Mouse (Mus musculus) NIH3T3 (cell line): ENCODE results near the gene Zfp787.
"Not testable (repeated sequence)": the region's sequence is repeated elsewhere in the genome, so short reads cannot be mapped to it uniquely, and the experiment has no call there.

Experiments
- DNase-seq: peaks from one replicate; pipeline ENCODE4 v3.0.0-alpha.2; 2012; ENCODE audit warnings: low read depth

Gene Zfp787

GRCm38 (mm10) chr7:6155901-6156411, at the start of gene Zfp787:
TSS of gene Zfp787 (minus strand) at chr7:6155997.
- peak; percentile 96 for DNase-seq

GRCm38 (mm10) chr7:6204200-6204599, 48.4 kb upstream of the Zfp787 start:
- no peak for DNase-seq

- no peak for DNase-seq
These were observed 41.0 kb upstream of the Zfp787 start, which contains the start of gene Galp for GRCm38 (mm10) chr7:6196790-6197189. TSS of gene Galp (plus strand) at chr7:6197090.

GRCm38 (mm10) chr7:6195777-6196176, 40.0 kb upstream of the Zfp787 start:
- DNase-seq, result no peak

- peak; percentile 79 for DNase-seq
These were observed 38.3 kb upstream of the Zfp787 start for GRCm38 (mm10) chr7:6194129-6194528.

GRCm38 (mm10) chr7:6191376-6191775, 35.6 kb upstream of the Zfp787 start:
- DNase-seq, result peak; percentile 87

- DNase-seq, result peak; percentile 13
These were observed 33.7 kb upstream of the Zfp787 start for GRCm38 (mm10) chr7:6189542-6189941.

- no peak for DNase-seq
These were observed 31.0 kb upstream of the Zfp787 start for GRCm38 (mm10) chr7:6186756-6187155.

- DNase-seq, result no peak
These were observed 30.4 kb upstream of the Zfp787 start for GRCm38 (mm10) chr7:6186176-6186575.

- DNase-seq, result no peak
These were observed 29.6 kb upstream of the Zfp787 start for GRCm38 (mm10) chr7:6185391-6185790.

- DNase-seq, result no peak
These were observed 28.7 kb upstream of the Zfp787 start for GRCm38 (mm10) chr7:6184521-6184920.

- no peak for DNase-seq
These were observed 28.0 kb upstream of the Zfp787 start for GRCm38 (mm10) chr7:6183802-6184201.

- no peak for DNase-seq
These were observed 27.1 kb upstream of the Zfp787 start for GRCm38 (mm10) chr7:6182882-6183281.

GRCm38 (mm10) chr7:6179013-6179412, 23.2 kb upstream of the Zfp787 start:
- no peak for DNase-seq

GRCm38 (mm10) chr7:6174365-6174987, 18.7 kb upstream of the Zfp787 start:
- not testable (repeated sequence) for DNase-seq

- no peak for DNase-seq
These were observed 18.1 kb upstream of the Zfp787 start for GRCm38 (mm10) chr7:6173872-6174271.

GRCm38 (mm10) chr7:6172674-6173244, 17.0 kb upstream of the Zfp787 start:
- peak; percentile 52 for DNase-seq

- peak; percentile 99 for DNase-seq
These were observed 16.3 kb upstream of the Zfp787 start, which contains the start of gene Zfp444 for GRCm38 (mm10) chr7:6172006-6172649. TSS of gene Zfp444 (plus strand) at chr7:6172226.

GRCm38 (mm10) chr7:6171444-6172005, 15.7 kb upstream of the Zfp787 start:
- DNase-seq, result peak; percentile 85

- DNase-seq, result no peak
These were observed 15.1 kb upstream of the Zfp787 start for GRCm38 (mm10) chr7:6170871-6171270.

GRCm38 (mm10) chr7:6170391-6170790, 14.6 kb upstream of the Zfp787 start:
- no peak for DNase-seq

GRCm38 (mm10) chr7:6169403-6169802, 13.6 kb upstream of the Zfp787 start:
- no peak for DNase-seq

- no peak for DNase-seq
These were observed 8.9 kb upstream of the Zfp787 start for GRCm38 (mm10) chr7:6164671-6165070.
